Mouse (Mus musculus) erythroblast, adult 5-6 weeks (primary cell): ENCODE measurements around the gene Hacd4. TPM values are rescaled to one million over a fixed set of nuclear protein-coding genes. Genes with fewer than 3 reads are reported as not detected.
"Not testable (repeated sequence)": the region's sequence is repeated elsewhere in the genome, so short reads cannot be mapped to it uniquely, and the experiment has no call there.

ENCODE experiments used
- ATAC-seq: replicated peaks from 2 replicates; pipeline ENCODE4 v1.8.0; 2016; ENCODE audit warnings: moderate number of reproducible peaks, mild to moderate bottlenecking, moderate TSS enrichment, inconsistent platforms; ENCODE audit not compliant: poor library complexity, low FRiP score, severe bottlenecking
- total RNA-seq, 2 experiments: library from RNA; stranded (forward) in 1 of 2; stranded (reverse) in 1 of 2; fragments of 150-400 nt in 1 of 2; fragments of 200-764, 138-1000 nt in 1 of 2; gene quantifications; 2 replicates each; pipeline versions ENCODE4 v1.2.3 to v1.2.4; 2015 to 2017; ENCODE audit warnings: low replicate concordance in 2 of 2

Hacd4 gene
- total RNA-seq, 2 experiments from 2014 or later: 6.8 to 16.5 TPM

DNA sequence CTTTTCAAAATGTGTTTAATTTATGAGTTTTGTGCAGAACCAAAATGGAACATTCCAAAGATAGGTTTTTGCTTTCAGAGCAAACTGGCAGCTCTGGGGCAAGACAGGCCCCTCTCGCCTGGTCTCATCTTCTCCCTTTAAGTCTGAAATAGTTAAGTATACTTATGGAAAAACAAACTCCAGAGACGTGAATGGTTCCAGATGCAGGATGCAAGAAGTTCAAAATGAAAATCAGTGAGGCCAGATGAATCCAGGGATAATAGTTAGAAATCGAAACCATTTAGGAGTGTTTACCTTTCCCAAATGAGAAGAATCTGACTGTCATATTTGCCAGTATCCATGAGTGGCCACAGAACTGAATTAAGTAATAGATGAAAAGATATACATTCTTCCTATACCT lies 1.6 kb downstream of the Hacd4 start:
- ATAC-seq: no peak

DNA sequence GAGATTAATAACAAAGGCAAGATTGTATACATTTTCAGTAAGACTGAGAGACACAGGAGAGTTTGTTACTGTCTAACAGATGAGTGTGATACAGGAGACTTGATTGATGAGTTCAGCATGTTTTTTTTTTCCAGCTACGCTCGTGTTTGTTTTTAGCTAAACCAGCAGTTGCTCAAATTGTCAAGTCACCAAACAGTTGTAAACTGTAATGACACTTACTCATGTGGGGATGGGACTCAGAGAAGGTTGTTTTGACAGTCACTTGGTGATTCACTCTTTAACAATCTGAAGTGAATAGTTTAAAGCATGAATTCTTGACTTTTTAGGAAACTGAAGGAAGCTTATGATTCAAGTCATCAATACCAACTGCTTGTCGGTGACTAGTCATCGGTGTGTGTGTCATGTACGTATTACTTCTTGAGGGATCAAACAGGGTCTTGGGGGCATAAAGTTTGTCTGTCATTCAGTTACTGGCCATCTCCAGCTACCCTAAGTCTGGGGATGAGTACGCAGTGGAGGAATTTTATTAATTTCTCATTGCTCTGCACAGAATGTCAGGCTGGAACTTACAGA lies 2.0 kb downstream of the Hacd4 start:
- no peak for ATAC-seq

DNA sequence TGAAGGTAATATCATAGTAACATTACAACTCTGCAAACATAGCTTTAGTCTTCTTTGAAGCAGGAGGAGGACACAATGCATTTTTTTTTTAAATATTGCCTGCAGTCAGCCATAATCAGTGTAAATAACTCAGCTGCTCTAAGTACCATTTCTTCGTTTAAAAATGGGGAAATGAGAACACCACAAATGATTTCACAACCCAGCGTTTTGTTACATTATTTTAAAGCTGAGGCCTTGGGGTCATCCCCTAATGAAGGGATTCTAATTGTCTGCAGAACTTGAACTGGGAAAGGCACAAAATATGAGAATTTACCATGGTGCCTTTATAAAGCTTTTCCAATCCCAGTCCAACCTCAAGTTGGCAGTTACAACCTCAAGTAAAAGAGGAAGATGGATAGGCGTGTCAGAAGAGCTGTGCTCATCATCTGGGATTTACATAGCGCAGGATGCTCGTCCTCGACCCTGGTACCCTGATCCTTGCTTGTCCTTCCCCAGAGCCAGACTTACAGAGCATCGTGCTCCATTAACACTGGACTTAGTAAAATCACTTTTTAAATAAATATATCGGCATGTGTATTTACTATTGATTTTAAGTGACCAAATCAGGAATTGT lies 6.2 kb downstream of the Hacd4 start:
- ATAC-seq: no peak

DNA sequence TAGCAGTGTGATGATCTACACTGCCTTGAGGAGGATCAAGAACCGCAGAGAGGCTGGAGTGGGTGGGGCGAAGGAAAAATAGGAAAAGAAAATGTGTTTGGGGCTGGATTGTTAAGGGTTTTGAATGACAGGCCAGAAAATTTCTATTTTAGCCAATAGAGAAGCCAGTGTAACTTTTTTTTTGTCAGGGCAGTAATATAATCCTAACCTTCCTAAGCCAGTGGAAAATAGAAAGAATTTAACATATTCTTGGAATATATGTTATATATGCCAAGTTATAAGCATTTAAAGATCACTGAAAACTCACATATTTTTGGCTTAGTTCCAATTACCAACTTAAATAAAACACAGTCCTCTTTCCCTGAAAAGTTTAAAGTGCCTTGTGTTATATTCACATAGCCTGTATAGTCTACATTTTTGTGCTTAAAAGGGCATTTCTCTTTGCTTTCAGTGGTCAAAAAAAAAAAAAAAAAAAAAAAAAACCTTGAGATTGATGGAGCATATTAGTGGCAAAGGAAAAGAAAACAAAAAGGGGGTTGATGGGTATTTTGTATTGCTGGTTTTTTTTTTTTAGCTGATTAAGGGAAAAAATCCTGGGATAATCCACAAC lies 11.0 kb downstream of the Hacd4 start:
- no peak for ATAC-seq

DNA sequence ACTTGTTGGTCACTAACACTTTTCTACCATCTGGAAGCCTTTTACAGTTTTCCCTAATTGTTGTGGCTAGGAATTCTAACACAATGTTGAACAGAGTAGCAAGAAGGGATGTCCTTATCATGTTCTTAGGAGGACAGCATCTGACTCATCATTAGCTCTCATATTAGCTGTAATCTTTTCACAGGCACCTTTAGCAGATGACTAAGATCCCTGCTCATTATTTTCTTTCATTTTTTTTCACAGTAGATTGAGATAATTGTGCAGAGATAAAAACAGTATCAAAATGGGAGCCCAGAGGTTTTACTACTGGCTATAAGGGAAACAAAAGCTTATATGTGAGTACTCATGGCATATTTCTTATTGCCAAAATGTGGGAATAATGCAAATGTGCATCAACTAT lies 14.2 kb downstream of the Hacd4 start:
- ATAC-seq: no peak

DNA sequence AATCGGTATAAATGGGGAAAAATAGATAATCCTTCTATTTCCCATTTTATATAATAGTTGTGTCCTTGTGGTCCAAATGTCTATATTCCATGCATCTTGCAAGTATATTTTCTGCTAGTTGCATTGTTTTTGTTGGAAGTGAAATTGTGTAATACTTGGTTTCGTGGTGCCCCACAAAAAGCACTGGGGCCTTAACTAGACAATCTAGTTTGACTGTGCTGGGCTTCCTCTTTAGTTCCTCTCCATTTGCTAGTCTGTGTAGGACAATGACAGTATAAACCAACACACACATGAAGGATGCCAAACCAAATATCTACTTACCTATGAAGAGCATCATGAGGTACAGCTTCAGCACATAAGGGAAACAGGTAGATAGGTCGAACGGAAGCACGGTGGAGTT lies 19.4 kb downstream of the Hacd4 start:
- ATAC-seq: no peak

GRCm38 (mm10) chr4:88415017-88415416 lies 23.7 kb downstream of the Hacd4 start:
- no peak for ATAC-seq

GRCm38 (mm10) chr4:88412331-88412730 lies 26.4 kb downstream of the Hacd4 start:
- no peak for ATAC-seq

GRCm38 (mm10) chr4:88409279-88409678 lies 29.4 kb downstream of the Hacd4 start:
- no peak for ATAC-seq

DNA sequence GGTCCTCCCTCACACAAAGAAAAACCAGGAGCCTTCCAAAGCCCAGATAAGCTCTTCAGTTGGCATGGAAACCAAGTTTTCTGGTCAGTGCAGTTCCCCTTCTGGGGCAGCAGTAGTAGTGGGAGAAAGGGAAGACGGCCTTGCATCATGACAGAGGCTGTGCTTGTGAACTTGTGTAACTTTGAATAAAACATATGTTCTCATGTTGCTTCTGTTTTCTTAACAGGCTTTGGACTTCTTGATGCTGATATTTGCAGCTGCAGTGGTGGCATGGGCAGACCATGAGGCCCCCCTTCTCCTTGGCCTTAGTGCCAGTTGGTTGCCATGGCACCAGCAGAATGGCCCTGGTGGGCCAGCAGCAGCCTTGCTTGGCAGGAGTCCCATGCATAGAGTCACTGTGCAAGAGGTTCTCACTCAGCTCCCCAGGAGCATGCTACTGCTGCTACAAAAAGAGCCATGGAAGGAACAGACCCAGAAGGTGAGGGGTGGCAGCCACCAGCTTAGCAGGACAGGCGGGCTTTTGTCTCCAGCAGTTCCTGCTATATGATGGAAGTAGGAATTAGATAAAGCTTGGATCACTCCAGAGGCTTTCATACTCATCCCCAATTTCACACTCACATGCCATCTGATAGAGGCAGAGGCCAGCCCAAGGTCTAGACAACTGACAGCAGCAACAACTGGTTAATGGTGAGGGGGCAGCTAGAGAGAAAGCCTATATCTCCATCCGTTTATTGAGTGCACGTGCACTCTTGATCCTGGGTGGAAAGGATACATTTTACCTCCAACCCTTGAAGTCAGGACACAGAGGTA lies 31.6 kb downstream of the Hacd4 start:
- ATAC-seq: no peak; the same call in 1 of the 2 replicates

DNA sequence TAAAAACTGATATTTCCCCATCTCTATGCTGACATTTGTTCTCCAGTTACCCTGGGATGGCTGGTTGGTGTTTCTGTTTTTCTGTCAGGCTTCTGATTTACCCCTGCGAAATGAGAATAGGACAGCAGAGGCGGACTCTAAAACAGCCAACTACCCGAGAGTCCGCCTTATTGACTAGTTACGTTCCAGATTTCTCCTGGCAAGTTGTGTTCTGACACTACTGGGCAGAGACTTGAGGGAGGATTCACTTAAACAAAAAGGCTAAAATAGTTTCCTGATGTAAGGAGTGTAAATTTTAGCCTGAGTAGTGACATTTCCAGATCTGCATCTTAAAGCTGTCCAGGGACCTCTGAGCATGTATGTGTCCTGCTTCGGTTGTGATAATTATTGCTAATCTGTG lies 35.8 kb downstream of the Hacd4 start:
- ATAC-seq: no peak

GRCm38 (mm10) chr4:88400992-88401313 lies 37.8 kb downstream of the Hacd4 start:
- no peak for ATAC-seq

- ATAC-seq: no peak
These were observed 38.3 kb downstream of the Hacd4 start for GRCm38 (mm10) chr4:88400302-88400991.

DNA sequence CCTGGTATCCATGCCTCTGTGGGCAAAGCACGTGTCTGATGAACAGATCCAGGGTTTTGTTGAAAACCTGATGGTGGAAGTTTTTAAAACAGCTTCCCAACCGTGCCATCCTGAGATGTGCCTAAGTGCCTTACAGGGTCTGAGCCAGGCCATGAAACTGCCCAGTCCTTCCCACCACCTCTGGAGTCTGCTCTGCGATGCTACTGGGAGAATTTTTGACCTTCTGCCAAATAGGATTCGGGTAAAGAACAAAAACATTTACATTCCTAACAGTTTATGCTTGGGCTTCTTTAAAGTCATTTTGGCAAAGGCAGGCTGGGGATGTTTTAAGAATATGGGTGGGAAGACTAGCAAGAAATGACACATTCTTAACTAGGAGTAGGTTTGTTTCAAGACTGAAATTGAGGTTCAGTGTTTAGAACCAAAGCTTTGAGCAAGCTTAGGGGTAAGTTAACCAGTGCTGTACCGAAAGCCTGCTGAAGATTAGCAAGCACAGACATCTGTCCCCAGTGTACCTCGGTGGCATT lies 41.7 kb downstream of the Hacd4 start:
- no peak for ATAC-seq

GRCm38 (mm10) chr4:88395717-88396116 lies 43.0 kb downstream of the Hacd4 start:
- ATAC-seq: no peak

DNA sequence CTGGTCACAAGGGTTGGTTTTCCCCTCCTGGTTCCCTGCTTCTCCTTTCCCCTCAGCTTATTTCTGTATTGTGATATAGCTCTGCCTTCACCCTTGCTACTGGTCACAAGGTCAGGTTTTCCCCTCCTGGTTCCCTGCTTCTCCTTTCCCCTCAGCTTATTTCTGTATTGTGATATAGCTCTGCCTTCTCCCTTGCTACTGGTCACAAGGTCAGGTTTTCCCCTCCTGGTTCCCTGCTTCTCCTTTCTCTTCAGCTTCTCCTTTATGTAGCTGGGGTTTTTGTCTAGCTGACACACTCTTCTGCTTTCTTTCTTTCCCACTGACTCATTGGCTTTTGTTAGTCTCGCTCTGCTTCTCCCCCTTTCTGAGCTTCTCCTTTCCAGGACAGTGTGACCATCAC lies 48.1 kb downstream of the Hacd4 start:
- not testable (repeated sequence) for ATAC-seq

GRCm38 (mm10) chr4:88390036-88390435 lies 48.7 kb downstream of the Hacd4 start:
- ATAC-seq: no peak

- ATAC-seq: no peak
These were observed 66.2 kb downstream of the Hacd4 start for GRCm38 (mm10) chr4:88372293-88373224.

- no peak for ATAC-seq
These were observed 67.9 kb downstream of the Hacd4 start for GRCm38 (mm10) chr4:88370819-88371218.
